Comparison of ENCODE assay signal across 27 mouse cellular contexts in the genomic region with DNA sequence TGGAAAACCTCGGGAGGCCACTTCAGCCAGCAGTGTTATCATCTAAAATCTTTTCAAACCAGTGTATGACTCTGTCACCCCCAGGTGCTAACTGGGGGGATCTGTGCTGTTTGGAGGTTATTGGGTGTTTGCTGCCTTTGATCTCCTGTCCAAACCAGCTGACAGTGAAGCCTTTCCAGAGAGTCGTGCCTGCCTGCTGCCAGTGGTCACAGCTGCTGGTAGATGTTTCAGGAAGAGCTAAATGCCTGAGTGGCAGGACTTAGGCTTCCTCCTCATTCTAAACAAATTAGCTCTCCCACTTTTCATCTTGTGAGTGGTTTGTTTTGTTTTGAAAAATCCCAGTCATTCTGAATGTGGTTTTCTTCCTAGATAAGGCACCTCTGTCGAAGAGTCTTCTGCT. TPM values are rescaled to one million over a fixed set of nuclear protein-coding genes. Genes with fewer than 3 reads are reported as not detected.
DNase-seq lines count a peak whose midpoint lies in the region; ATAC-seq and TF ChIP-seq lines count a peak whose summit lies in the region.
"Had no signal": no experiment of that assay in that cellular context is flagged by ENCODE, and none has a peak within 500 bp of the region (broad histone marks: within the 10 kb centered on the region; RNA-seq: fewer than 3 reads in every experiment).

No protein-coding gene starts in this region.

- no peaks in the 10 kb centered on the region for H3K9me3 ChIP-seq in liver, postnatal 0 days (ENCODE audit: low read length)
- H3K9me3 ChIP-seq in midbrain, embryonic 11.5 days (ENCODE audit: control insufficient read depth, low read length): no peaks in the 10 kb centered on the region
- no peaks in the 10 kb centered on the region for H3K9me3 ChIP-seq in midbrain, embryonic 14.5 days (ENCODE audit: control insufficient read depth, low read length)
- H3K9me3 ChIP-seq: embryonic facial prominence, embryonic 15.5 days; forebrain, embryonic 10.5 days; forebrain, embryonic 15.5 days; heart, embryonic 10.5 days; hindbrain, embryonic 10.5 days; hindbrain, embryonic 15.5 days had no signal

- no peak for TF ChIP-seq EP300 in liver, postnatal 0 days (IDR thresholded peaks at IDR 0.05; ENCODE audit: low read depth)

- H3K4me3 ChIP-seq in liver, postnatal 0 days (ENCODE audit: low read depth, low read length): no peak overlapping the region
- H3K4me3 ChIP-seq in midbrain, embryonic 11.5 days (ENCODE audit: low read depth, low read length): no peak overlapping the region
- no peak overlapping the region for H3K4me3 ChIP-seq in midbrain, embryonic 14.5 days (replicated peaks; ENCODE audit: low read depth, low read length)
- no peak overlapping the region for H3K4me3 ChIP-seq in bone marrow, adult 2 months (replicated peaks; ENCODE audit: control insufficient read depth, low read depth, low read length)
- H3K4me3 ChIP-seq: embryonic facial prominence, embryonic 15.5 days; erythroblast, embryonic 14.5 days; forebrain, embryonic 10.5 days; forebrain, embryonic 15.5 days; heart, embryonic 10.5 days; hindbrain, embryonic 10.5 days; hindbrain, embryonic 15.5 days had no signal

- WGBS in liver, postnatal 0 days (ENCODE audit: insufficient replicate concordance): 22% methylated on average over 3 of the region's 3 CpGs
- 71% methylated on average over 3 of the region's 3 CpGs for WGBS in midbrain, embryonic 11.5 days
- WGBS in midbrain, embryonic 14.5 days: 67% methylated on average over 3 of the region's 3 CpGs
- WGBS in bone marrow, adult 2 months: 12% methylated on average over 3 of the region's 3 CpGs

- H3K4me1 ChIP-seq in liver, postnatal 0 days (ENCODE audit: insufficient read depth): peaks cover 30% of the 10 kb centered on the region
- H3K4me1 ChIP-seq in midbrain, embryonic 11.5 days (ENCODE audit: control insufficient read depth, insufficient read depth, low read length): no peaks in the 10 kb centered on the region
- no peaks in the 10 kb centered on the region for H3K4me1 ChIP-seq in midbrain, embryonic 14.5 days (ENCODE audit: control insufficient read depth, insufficient read depth, low read length)
- H3K4me1 ChIP-seq in bone marrow, adult 2 months (ENCODE audit: control insufficient read depth, insufficient read depth, low read length): peaks cover 16% of the 10 kb centered on the region
- H3K4me1 ChIP-seq: embryonic facial prominence, embryonic 15.5 days; forebrain, embryonic 10.5 days; forebrain, embryonic 15.5 days; hindbrain, embryonic 10.5 days; hindbrain, embryonic 15.5 days had no signal

- no peak overlapping the region for H3K9ac ChIP-seq in liver, postnatal 0 days (replicated peaks)
- H3K9ac ChIP-seq in midbrain, embryonic 11.5 days (ENCODE audit: low read length): no peak overlapping the region
- no peak overlapping the region for H3K9ac ChIP-seq in midbrain, embryonic 14.5 days (replicated peaks; ENCODE audit: low read length)
- H3K9ac ChIP-seq: embryonic facial prominence, embryonic 15.5 days; forebrain, embryonic 15.5 days; hindbrain, embryonic 15.5 days had no signal

- ATAC-seq in liver, postnatal 0 days: no peak
- no peak for ATAC-seq in midbrain, embryonic 11.5 days (ENCODE audit: low FRiP score)
- no peak for ATAC-seq in midbrain, embryonic 14.5 days (ENCODE audit: low FRiP score, low TSS enrichment)
- ATAC-seq: CD4-positive, CD25-positive, alpha-beta regulatory T cell, adult 4 months; forebrain, embryonic 15.5 days had no signal

- no peaks in the 10 kb centered on the region for H3K27me3 ChIP-seq in liver, postnatal 0 days (ENCODE audit: insufficient read depth, low read length)
- no peaks in the 10 kb centered on the region for H3K27me3 ChIP-seq in midbrain, embryonic 11.5 days (ENCODE audit: control insufficient read depth, insufficient read depth, low read length)
- H3K27me3 ChIP-seq in midbrain, embryonic 14.5 days (ENCODE audit: control insufficient read depth, insufficient read depth, low read length): no peaks in the 10 kb centered on the region
- H3K27me3 ChIP-seq: embryonic facial prominence, embryonic 15.5 days; forebrain, embryonic 15.5 days; hindbrain, embryonic 15.5 days had no signal

- TF ChIP-seq CTCF in liver, postnatal 0 days (IDR thresholded peaks at IDR 0.05; ENCODE audit: low read depth): no peak
- TF ChIP-seq CTCF in bone marrow, adult 2 months (IDR thresholded peaks at IDR 0.05; ENCODE audit: control insufficient read depth, insufficient read depth, low read length): no peak

- TF ChIP-seq POLR2A in bone marrow, adult 2 months (IDR thresholded peaks at IDR 0.05; ENCODE audit: borderline replicate concordance, control insufficient read depth, low read depth, low read length): no peak

- no peak overlapping the region for H3K4me2 ChIP-seq in liver, postnatal 0 days (ENCODE audit: low read depth, low read length)
- H3K4me2 ChIP-seq in midbrain, embryonic 11.5 days: no peak overlapping the region
- no peak overlapping the region for H3K4me2 ChIP-seq in midbrain, embryonic 14.5 days (ENCODE audit: low read length)
- H3K4me2 ChIP-seq: embryonic facial prominence, embryonic 15.5 days; forebrain, embryonic 15.5 days; hindbrain, embryonic 15.5 days had no signal

- DNase-seq in liver, postnatal 0 days: no peak
- no peak for DNase-seq in liver
- peak; percentile 21 for DNase-seq in midbrain, embryonic 11.5 days (ENCODE audit: low spot score, missing footprints)
- no peak for DNase-seq in midbrain, embryonic 14.5 days
- peak; percentile 32 for DNase-seq in forelimb bud, embryonic 11.5 days (ENCODE audit: low read depth, low spot score)
- DNase-seq in kidney, adult 18-20 months: no peak
- no peak for DNase-seq in adrenal gland, adult 8-10 months
- DNase-seq: adrenal gland, postnatal 25 days; B cell, adult 2 months; cerebellum, adult 2 months; cerebellum, postnatal 10 days; embryo, embryonic 11 days; gastrocnemius, postnatal 10 days; heart, adult 18-20 months; heart, postnatal 14 days had no signal

- peak overlapping the region; percentile 44 for H3K27ac ChIP-seq in liver, postnatal 0 days (ENCODE audit: low read depth)
- H3K27ac ChIP-seq in midbrain, embryonic 11.5 days (ENCODE audit: low read depth, low read length): no peak overlapping the region
- H3K27ac ChIP-seq in midbrain, embryonic 14.5 days (replicated peaks; ENCODE audit: low read depth, low read length): no peak overlapping the region
- peak overlapping the region; percentile 25; the same call in 1 of the 2 replicates for H3K27ac ChIP-seq in bone marrow, adult 2 months (ENCODE audit: control insufficient read depth, insufficient read depth, low read depth, low read length, poor library complexity)
- H3K27ac ChIP-seq: embryonic facial prominence, embryonic 15.5 days; forebrain, embryonic 10.5 days; forebrain, embryonic 15.5 days; heart, embryonic 10.5 days; hindbrain, embryonic 10.5 days; hindbrain, embryonic 15.5 days had no signal

- H3K36me3 ChIP-seq in liver, postnatal 0 days (replicated peaks; ENCODE audit: insufficient read depth, low read length): peaks cover 7% of the 10 kb centered on the region; the same call in 1 of the 2 replicates
- 0 out of 2 replicates have a peak, but pooled peaks cover 3% of the 10 kb centered on the region for H3K36me3 ChIP-seq in midbrain, embryonic 11.5 days (ENCODE audit: control insufficient read depth, insufficient read depth, low read length)
- peaks cover 41% of the 10 kb centered on the region for H3K36me3 ChIP-seq in midbrain, embryonic 14.5 days (ENCODE audit: control insufficient read depth, insufficient read depth, low read length)

RNA-seq across cellular contexts. Expression of a gene that starts 10.8 kb away (rescaled TPM):
- 0.78 and 0.81 TPM in 2 replicates for polyA plus RNA-seq in liver, postnatal 0 days (2015; fragmentation: Nextera tagmentation; extraction: Ambion mirVana)
- 0.15 and 0.25 TPM in 2 replicates for polyA plus RNA-seq in midbrain, embryonic 11.5 days (2014; fragmentation: Nextera tagmentation; extraction: Ambion mirVana)
- not detected in 2 replicates for polyA plus RNA-seq in midbrain, embryonic 14.5 days (2014; fragmentation: Nextera tagmentation; extraction: Ambion mirVana)
- 2.8 and 3.4 TPM in 2 replicates for polyA plus RNA-seq in bone marrow, adult 2 months (2011; ENCODE audit: insufficient read depth, insufficient read length, low replicate concordance, missing spikeins)
- total RNA-seq in adrenal gland, adult 8-10 months (2022): under 1 TPM; 0.22 to 0.52 (median 0.45) TPM
- total RNA-seq: gastrocnemius, postnatal 10 days; gastrocnemius, postnatal 4 days had no signal
- polyA plus RNA-seq: cerebellum, adult 2 months; erythroblast, embryonic 14.5 days; G1E; heart, embryonic 14.5 days had no signal

RNA-seq across cellular contexts. Expression of a gene that starts 26.3 kb away (rescaled TPM):
- polyA plus RNA-seq in liver, postnatal 0 days (2015; fragmentation: Nextera tagmentation; extraction: Ambion mirVana): 25.8 and 27.4 TPM in 2 replicates
- 64.0 and 67.7 TPM in 2 replicates for polyA plus RNA-seq in midbrain, embryonic 11.5 days (2014; fragmentation: Nextera tagmentation; extraction: Ambion mirVana)
- 37.4 and 52.4 TPM in 2 replicates for polyA plus RNA-seq in midbrain, embryonic 14.5 days (2014; fragmentation: Nextera tagmentation; extraction: Ambion mirVana)
- 9.4 and 21.6 TPM in 2 replicates for polyA plus RNA-seq in bone marrow, adult 2 months (2011; ENCODE audit: insufficient read depth, insufficient read length, low replicate concordance, missing spikeins)
- total RNA-seq in adrenal gland, adult 8-10 months (2022): 10 to 100 TPM; 32.8 to 43.5 (median 39.2) TPM

Comparison
In these comparisons a context has a peak if more than half of its experiments do, and no peak if none do; other contexts are left out.
1. DNase-seq: peak in midbrain, embryonic 11.5 days (single experiment) and forelimb bud, embryonic 11.5 days (single experiment); none in liver, postnatal 0 days (single experiment), liver (single experiment), midbrain, embryonic 14.5 days (single experiment), kidney, adult 18-20 months (single experiment) and adrenal gland, adult 8-10 months (single experiment).
2. H3K27ac ChIP-seq: peak in liver, postnatal 0 days (single experiment) and bone marrow, adult 2 months (single experiment); none in midbrain, embryonic 11.5 days (single experiment) and midbrain, embryonic 14.5 days (single experiment).